Mouse (Mus musculus) heart, embryonic 11.5 days (tissue): Measurements from ENCODE around the gene Cdh23. TPM values are rescaled to one million over a fixed set of nuclear protein-coding genes. Genes with fewer than 3 reads are reported as not detected.

Experiments
- ATAC-seq: fragments of 200-750 bp; cut with Nextera tagmentation; replicated peaks from 2 replicates; pipeline ENCODE4 v1.8.0; 2017; ENCODE audit warnings: moderate library complexity; ENCODE audit not compliant: insufficient number of reproducible peaks, low FRiP score, low TSS enrichment
- H3K27ac ChIP-seq: fragments of 300-500 bp; sonication (generic); 2 replicates; pipeline ENCODE4 v1.5.1; 2014; ENCODE audit warnings: mild to moderate bottlenecking, low read depth, low read length
- H3K27me3 ChIP-seq: fragments of 300-500 bp; sonication (generic); 2 replicates; pipeline ENCODE4 v1.6.1; 2014; ENCODE audit warnings: mild to moderate bottlenecking, low read length, mixed read lengths; ENCODE audit not compliant: control insufficient read depth, insufficient read depth
- H3K36me3 ChIP-seq: fragments of 300-500 bp; sonication (generic); 2 replicates; pipeline ENCODE4 v1.6.1; 2014; ENCODE audit warnings: mild to moderate bottlenecking, low read length, moderate library complexity, mixed read lengths; ENCODE audit not compliant: control insufficient read depth, insufficient read depth
- H3K4me1 ChIP-seq: fragments of 300-500 bp; sonication (generic); 2 replicates; pipeline ENCODE4 v1.6.1; 2014; ENCODE audit warnings: low read length; ENCODE audit not compliant: control insufficient read depth, insufficient read depth
- H3K4me2 ChIP-seq: fragments of 300-500 bp; sonication (generic); 2 replicates; pipeline ENCODE4 v1.6.1; 2014; ENCODE audit warnings: mild to moderate bottlenecking, moderate library complexity
- H3K4me3 ChIP-seq: fragments of 300-500 bp; sonication (generic); 2 replicates; pipeline ENCODE4 v1.5.1; 2014; ENCODE audit warnings: low read depth, low read length
- H3K9ac ChIP-seq: fragments of 300-500 bp; sonication (generic); 2 replicates; pipeline ENCODE4 v1.6.1; 2014; ENCODE audit warnings: mild to moderate bottlenecking, low read depth, low read length, moderate library complexity
- H3K9me3 ChIP-seq: fragments of 300-500 bp; sonication (generic); replicated peaks from 2 replicates; pipeline ENCODE4 v1.6.1; 2016; ENCODE audit warnings: low read length; ENCODE audit not compliant: control insufficient read depth
- WGBS: fragments of 180-500 bp; shearing (Covaris S2); extraction: QIAGEN DNeasy Blood & Tissue Kit; methylation state at CpG from one replicate; pipeline ENCODE4 v1.1.7; 2014; ENCODE audit not compliant: insufficient replicate concordance; 5-methylcytosine and 5-hydroxymethylcytosine counted together
- polyA plus RNA-seq: library from polyadenylated mRNA; unstranded; fragments of >200 nt; fragmentation: Nextera tagmentation; extraction: Ambion mirVana; gene quantifications from 2 replicates; pipeline ENCODE4 v1.2.1, GENCODE M21; 2014

Cdh23 gene
- polyA plus RNA-seq, 1 experiment from 2014 or later = 0.27 TPM

DNA sequence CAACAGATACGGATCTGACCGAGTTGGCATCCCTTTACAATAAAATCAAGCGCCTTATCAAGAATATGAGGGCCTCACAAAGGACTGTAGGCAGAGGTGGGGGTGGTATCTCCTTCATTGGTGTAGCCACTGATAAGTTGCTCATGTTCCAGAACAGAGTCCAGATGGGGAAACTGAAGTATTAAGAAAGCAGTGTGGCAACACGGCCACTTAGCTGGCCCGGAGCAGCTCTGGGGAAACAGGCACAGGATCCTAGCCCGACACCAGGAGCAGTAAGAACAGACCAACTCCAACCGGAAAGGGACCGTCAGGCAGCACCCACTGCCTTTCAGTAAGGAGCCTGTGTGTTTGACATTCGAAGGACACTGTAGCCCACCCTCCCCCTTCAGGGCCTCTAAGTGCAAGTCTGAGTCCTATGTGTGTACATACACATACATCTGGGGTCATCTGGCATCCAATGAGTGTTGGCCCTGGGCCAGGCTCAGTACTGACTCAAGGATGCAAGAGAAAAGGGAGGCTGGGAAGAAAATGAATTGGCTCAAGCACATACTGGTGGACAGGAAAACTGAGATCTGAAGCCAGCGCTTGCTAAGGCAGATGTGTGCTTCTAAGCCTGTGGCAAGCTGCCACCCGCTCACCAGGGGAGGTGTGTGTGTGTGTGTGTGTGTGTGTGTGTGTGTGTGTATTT is 367.2 kb downstream of the Cdh23 start:
- ATAC-seq = no peak
- no peaks in the 10 kb centered on the region for H3K27me3 ChIP-seq
- H3K4me1 ChIP-seq = peaks cover 6% of the 10 kb centered on the region; the same call in 1 of the 2 replicates
- H3K9me3 ChIP-seq = no peaks in the 10 kb centered on the region
- no peaks in the 10 kb centered on the region for H3K36me3 ChIP-seq
- H3K9ac ChIP-seq = no peak overlapping the region
- H3K4me3 ChIP-seq = no peak overlapping the region
- H3K4me2 ChIP-seq = no peak overlapping the region
- H3K27ac ChIP-seq = no peak overlapping the region
- WGBS = 69% methylated on average over 11 of the region's 11 CpGs

DNA sequence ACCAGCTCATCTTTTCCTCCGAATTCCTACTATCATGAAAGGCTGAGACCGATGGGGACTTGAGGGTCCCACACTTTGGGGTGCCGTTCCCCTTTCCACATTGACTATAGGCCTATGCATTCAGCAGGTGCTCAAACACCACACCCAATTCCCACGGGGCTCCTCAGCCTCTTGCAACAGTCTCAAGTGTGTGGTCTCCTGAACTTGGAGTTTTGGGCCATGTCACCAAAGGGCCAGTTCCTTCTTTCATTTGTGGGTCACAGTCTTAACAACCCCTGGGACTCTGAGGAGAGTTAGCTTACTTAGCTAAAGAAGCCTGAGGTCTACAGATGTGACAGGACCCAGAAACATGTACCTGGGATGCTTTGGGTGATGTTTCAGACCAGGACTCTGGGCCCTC is 380.1 kb downstream of the Cdh23 start:
- H3K4me3 ChIP-seq = no peak overlapping the region
- no peaks in the 10 kb centered on the region for H3K27me3 ChIP-seq
- no peak overlapping the region for H3K9ac ChIP-seq
- H3K9me3 ChIP-seq = no peaks in the 10 kb centered on the region; the same call in 1 of the 2 replicates
- H3K27ac ChIP-seq = no peak overlapping the region
- H3K4me1 ChIP-seq = no peaks in the 10 kb centered on the region
- WGBS = 77% methylated on average over 4 of the region's 4 CpGs
- no peak for ATAC-seq
- H3K36me3 ChIP-seq = no peaks in the 10 kb centered on the region
- no peak overlapping the region for H3K4me2 ChIP-seq

DNA sequence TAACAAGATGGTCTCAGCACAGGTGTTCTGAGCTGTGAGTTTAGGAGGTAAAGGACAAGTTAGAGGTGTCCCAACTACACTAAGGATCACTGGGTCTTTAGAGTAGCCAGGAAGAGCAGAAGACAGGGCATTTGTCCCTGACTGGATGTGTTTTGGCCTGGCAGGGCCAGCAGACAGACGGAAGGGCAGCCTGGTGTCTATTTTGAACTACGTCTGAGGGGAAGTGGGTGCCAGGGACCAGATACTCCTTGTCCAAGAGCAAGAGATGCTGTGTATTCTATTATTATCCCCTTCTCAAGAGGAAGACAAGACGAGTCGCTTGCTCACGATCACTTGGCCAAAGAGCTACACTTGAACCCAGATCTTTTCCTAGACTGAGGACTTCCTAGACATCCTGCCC is 382.7 kb downstream of the Cdh23 start:
- Histone ChIP-seq H3K9ac (no peak overlapping the region), H3K4me1 (no peaks in the 10 kb centered on the region), H3K36me3 (no peaks in the 10 kb centered on the region), H3K4me2 (no peak overlapping the region), H3K9me3 (no peaks in the 10 kb centered on the region), H3K27ac (no peak overlapping the region), H3K27me3 (no peaks in the 10 kb centered on the region), H3K4me3 (no peak overlapping the region)
- ATAC-seq = no peak
- 68% methylated on average over 5 of the region's 5 CpGs for WGBS

DNA sequence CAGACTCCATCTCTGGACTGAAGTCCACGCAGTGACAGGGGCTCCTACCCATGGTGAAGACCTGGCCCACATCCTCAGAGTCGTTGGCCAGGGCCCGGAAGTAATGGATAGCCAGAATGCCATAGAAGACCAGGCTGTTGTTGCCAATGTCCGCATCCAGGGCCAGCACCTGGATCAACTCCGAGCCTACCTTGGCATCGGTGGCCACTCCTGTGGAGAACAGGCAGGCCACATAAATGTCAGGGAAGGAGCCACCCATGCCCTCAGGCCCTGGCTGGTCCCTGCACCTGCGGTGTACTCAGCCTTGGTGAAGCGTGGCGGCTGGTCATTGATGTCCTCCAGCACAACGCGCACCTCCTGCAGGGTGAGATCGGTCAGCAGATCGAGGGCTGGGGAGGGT is 385.7 kb downstream of the Cdh23 start:
- Histone ChIP-seq H3K4me3 (no peak overlapping the region), H3K27me3 (no peaks in the 10 kb centered on the region), H3K9ac (no peak overlapping the region), H3K4me2 (no peak overlapping the region), H3K36me3 (no peaks in the 10 kb centered on the region), H3K4me1 (no peaks in the 10 kb centered on the region), H3K9me3 (no peaks in the 10 kb centered on the region), H3K27ac (no peak overlapping the region)
- WGBS = 86% methylated on average over 13 of the region's 13 CpGs
- ATAC-seq = no peak

DNA sequence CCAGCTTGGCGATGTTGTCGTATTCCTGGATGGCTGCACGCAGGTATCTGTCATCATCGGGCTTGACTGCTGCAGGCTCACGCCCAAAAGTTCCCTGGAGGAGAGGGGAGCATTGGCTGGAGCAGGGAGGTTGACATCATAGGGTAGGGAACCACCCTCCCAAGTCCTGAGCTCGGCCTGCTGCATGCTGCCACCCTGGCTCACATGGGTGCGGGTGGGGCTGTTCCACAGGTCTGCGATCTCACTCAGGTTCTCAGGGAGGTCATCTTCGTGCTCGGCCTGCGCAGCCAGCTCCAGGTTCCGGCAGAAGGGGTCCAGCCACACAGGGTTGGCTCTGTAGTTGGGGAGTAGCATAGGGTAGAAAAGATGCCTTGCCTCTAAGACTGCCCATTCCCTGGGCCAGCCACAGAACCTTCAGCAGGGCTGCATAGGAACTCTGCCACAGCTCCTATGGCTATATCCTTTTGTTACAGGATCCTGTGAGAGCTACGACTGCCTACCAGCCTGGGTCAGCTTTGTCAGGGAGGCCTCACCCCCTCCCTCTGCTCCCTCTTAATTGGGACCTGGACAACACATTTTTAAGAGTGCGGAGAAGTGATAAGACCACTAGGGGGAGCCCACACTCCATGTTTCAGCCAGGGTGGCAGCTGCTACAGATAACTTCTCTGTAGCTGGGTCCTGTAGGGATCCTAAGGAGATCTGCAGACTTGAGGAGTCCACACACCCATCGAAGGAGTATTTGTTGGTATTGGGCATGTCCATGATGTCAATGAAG is 391.2 kb downstream of the Cdh23 start:
- no peak overlapping the region for H3K4me2 ChIP-seq
- no peak overlapping the region for H3K27ac ChIP-seq
- no peaks in the 10 kb centered on the region for H3K9me3 ChIP-seq
- H3K36me3 ChIP-seq = peaks cover 13% of the 10 kb centered on the region
- no peak overlapping the region for H3K9ac ChIP-seq
- no peaks in the 10 kb centered on the region for H3K27me3 ChIP-seq
- H3K4me1 ChIP-seq = no peaks in the 10 kb centered on the region; the same call in 1 of the 2 replicates
- ATAC-seq = peak; percentile 40; the same call in 1 of the 2 replicates
- no peak overlapping the region for H3K4me3 ChIP-seq
- 62% methylated on average over 15 of the region's 15 CpGs for WGBS

DNA sequence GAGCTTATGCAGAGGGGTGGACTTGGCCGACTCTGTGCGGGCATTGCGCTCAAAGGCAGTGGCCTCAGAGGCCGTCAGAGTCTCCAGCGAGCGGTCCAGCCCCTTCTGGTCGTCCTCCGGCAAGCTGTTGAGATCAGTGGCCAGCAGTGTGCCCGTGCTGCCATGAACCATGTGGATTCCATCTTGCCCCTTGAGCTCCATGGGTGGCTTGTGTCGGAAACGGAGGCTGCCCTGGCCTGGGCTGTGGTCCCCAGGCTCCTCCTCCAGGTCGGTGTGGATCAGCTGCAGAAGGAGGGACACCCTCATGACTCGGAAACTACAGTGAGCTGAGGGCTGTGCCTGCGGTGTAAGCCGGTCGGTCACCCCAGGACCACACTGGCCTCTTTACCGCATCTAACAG is 392.9 kb downstream of the Cdh23 start:
- H3K9me3 ChIP-seq = no peaks in the 10 kb centered on the region
- no peak overlapping the region for H3K4me3 ChIP-seq
- H3K9ac ChIP-seq = no peak overlapping the region
- 82% methylated on average over 17 of the region's 17 CpGs for WGBS
- H3K27me3 ChIP-seq = no peaks in the 10 kb centered on the region
- H3K36me3 ChIP-seq = peaks cover 24% of the 10 kb centered on the region
- H3K27ac ChIP-seq = no peak overlapping the region
- no peak for ATAC-seq
- no peaks in the 10 kb centered on the region; the same call in 1 of the 2 replicates for H3K4me1 ChIP-seq
- no peak overlapping the region for H3K4me2 ChIP-seq

DNA sequence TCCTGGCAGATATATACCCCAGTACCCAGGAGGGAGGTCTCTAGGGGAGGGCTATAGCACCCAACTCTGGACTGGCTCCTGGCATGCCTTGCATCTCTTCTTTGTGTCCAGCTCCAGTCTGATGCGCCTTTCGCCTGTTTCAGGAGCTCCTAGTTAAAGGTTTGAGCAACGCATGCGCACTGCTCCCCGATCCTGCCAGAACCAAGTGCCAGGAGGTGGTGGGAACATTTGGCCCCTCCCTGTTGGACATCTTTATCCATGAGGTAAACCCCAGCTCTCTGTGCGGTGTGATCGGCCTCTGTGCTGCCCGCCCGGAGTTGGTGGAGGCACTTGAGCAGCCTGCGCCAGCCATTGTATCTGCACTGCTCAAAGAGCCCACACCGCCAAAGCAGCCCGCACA is 396.7 kb downstream of the Cdh23 start:
- Histone ChIP-seq H3K4me2 (no peak overlapping the region), H3K27me3 (no peaks in the 10 kb centered on the region), H3K4me3 (no peak overlapping the region), H3K27ac (no peak overlapping the region), H3K36me3 (peaks cover 27% of the 10 kb centered on the region), H3K9ac (no peak overlapping the region), H3K9me3 (no peaks in the 10 kb centered on the region), H3K4me1 (no peaks in the 10 kb centered on the region)
- 95% methylated on average over 12 of the region's 12 CpGs for WGBS
- no peak for ATAC-seq

DNA sequence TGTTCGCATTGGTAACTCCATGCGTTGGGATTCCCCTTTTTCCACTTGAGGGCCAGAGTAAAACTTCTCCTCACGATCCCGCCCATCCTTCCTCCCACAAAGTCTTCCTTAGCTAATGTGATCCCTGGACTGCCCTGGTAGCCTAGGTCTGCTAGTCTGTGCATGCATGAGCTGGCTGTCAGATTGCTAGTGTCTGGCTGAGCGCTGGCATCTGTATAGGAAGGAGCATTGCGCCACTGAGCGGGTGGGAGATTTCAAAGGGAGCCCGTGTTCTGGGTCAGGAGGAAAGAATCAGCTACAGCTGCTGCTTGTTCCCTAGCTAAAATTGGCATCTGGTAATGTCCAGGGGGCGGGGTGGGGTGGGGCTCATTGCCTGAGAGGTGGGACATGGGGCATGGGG is 400.3 kb downstream of the Cdh23 start:
- WGBS = 87% methylated on average over 9 of the region's 9 CpGs
- no peak overlapping the region for H3K4me2 ChIP-seq
- H3K9me3 ChIP-seq = no peaks in the 10 kb centered on the region
- H3K27ac ChIP-seq = no peak overlapping the region
- ATAC-seq = no peak
- no peak overlapping the region for H3K9ac ChIP-seq
- H3K27me3 ChIP-seq = no peaks in the 10 kb centered on the region
- peaks cover 9% of the 10 kb centered on the region for H3K4me1 ChIP-seq
- no peak overlapping the region for H3K4me3 ChIP-seq
- H3K36me3 ChIP-seq = peaks cover 25% of the 10 kb centered on the region
